Mouse (Mus musculus): Measurements from ENCODE around the gene 1110017D15Rik.
"Not testable (repeated sequence)": the region's sequence is repeated elsewhere in the genome, so short reads cannot be mapped to it uniquely, and the experiment has no call there.

Gene 1110017D15Rik

GRCm38 (mm10) chr4:41479456-41479804, 37.7 kb downstream of the 1110017D15Rik start:
- no peak for DNase-seq (ENCODE audit: low spot score in 2 of 2)

GRCm38 (mm10) chr4:41478751-41479455, 38.2 kb downstream of the 1110017D15Rik start:
- DNase-seq (ENCODE audit: low spot score in 2 of 2), result no peak

- no peak for DNase-seq (ENCODE audit: low spot score in 2 of 2)
These were observed 39.4 kb downstream of the 1110017D15Rik start for GRCm38 (mm10) chr4:41477648-41478160.

- no peak for DNase-seq (ENCODE audit: low spot score in 2 of 2)
These were observed 45.8 kb downstream of the 1110017D15Rik start for GRCm38 (mm10) chr4:41471384-41471689.

GRCm38 (mm10) chr4:41470684-41471383, 46.3 kb downstream of the 1110017D15Rik start:
- DNase-seq (ENCODE audit: low spot score in 2 of 2), result no peak

GRCm38 (mm10) chr4:41470051-41470683, 47.0 kb downstream of the 1110017D15Rik start:
- no peak for DNase-seq (ENCODE audit: low spot score in 2 of 2)

- DNase-seq (ENCODE audit: low spot score in 2 of 2), result no peak
These were observed 47.9 kb downstream of the 1110017D15Rik start for GRCm38 (mm10) chr4:41469199-41469598.

- peak; percentile 24 to 38 for DNase-seq (ENCODE audit: low spot score in 2 of 2)
These were observed 48.6 kb downstream of the 1110017D15Rik start for GRCm38 (mm10) chr4:41468396-41469080.

GRCm38 (mm10) chr4:41465287-41465665, 51.9 kb downstream of the 1110017D15Rik start:
- no peak for DNase-seq (ENCODE audit: low spot score in 2 of 2)

GRCm38 (mm10) chr4:41464345-41465286, 52.5 kb downstream of the 1110017D15Rik start, which contains the start of the genes Kif24 and Nudt2:
Gene Kif24 (minus strand): TSS chr4:41464887.
Gene Nudt2 (plus strand): TSS chr4:41465151.
- peak; percentile 98 to 99 for DNase-seq (ENCODE audit: low spot score in 2 of 2)

GRCm38 (mm10) chr4:41463051-41463738, 53.9 kb downstream of the 1110017D15Rik start:
- not testable (repeated sequence) for DNase-seq (ENCODE audit: low spot score in 2 of 2)

GRCm38 (mm10) chr4:41460690-41461089, 56.4 kb downstream of the 1110017D15Rik start:
- DNase-seq (ENCODE audit: low spot score in 2 of 2), result no peak
